26 mouse cellular contexts compared by ENCODE assay signal in the genomic region with DNA sequence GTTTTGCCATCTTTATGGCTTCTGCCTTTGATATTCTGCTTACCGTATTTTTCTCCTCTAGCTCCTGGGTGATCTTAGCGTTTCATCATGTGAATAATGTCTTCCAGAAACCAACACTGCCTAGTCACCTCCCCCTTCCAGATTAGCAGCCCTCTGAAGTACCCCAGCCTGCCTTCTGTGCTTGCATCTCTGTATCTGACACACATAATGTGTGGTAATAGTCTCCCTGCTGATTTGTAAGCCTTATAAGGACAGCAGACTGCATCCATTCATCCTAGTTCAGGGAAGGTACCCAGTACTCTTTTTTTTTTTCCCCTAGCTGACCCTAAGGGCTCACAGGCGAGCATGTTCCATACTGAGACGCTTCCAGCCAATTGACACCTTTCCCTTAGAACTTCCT.
A peak's percentile ranks its signal among the peaks of the same experiment; 100 is the strongest.
DNase-seq lines count a peak whose midpoint lies in the region; ATAC-seq and TF ChIP-seq lines count a peak whose summit lies in the region.
"Had no signal": no experiment of that assay in that cellular context is flagged by ENCODE, and none has a peak within 500 bp of the region (broad histone marks: within the 10 kb centered on the region; RNA-seq: fewer than 3 reads in every experiment).

No protein-coding gene starts in this region.

- peak overlapping the region; percentile 41 for H3K27ac ChIP-seq in hindbrain, embryonic 10.5 days
- no peak overlapping the region for H3K27ac ChIP-seq in hindbrain, postnatal 0 days
- no peak overlapping the region for H3K27ac ChIP-seq in lung, embryonic 14.5 days (ENCODE audit: low read depth)
- 0 out of 2 replicates have a peak overlapping the region, but pooled peaks have one; percentile 54 for H3K27ac ChIP-seq in embryonic facial prominence, embryonic 12.5 days
- H3K27ac ChIP-seq: forebrain, embryonic 12.5 days; gastrocnemius, adult 2 months; limb, embryonic 15.5 days; liver, embryonic 14.5 days; midbrain, embryonic 12.5 days had no signal

- no peaks in the 10 kb centered on the region for H3K27me3 ChIP-seq in hindbrain, embryonic 10.5 days (ENCODE audit: insufficient read depth, poor library complexity, severe bottlenecking)
- no peaks in the 10 kb centered on the region for H3K27me3 ChIP-seq in hindbrain, postnatal 0 days (ENCODE audit: insufficient read depth, low read length)
- no peaks in the 10 kb centered on the region for H3K27me3 ChIP-seq in lung, embryonic 14.5 days (ENCODE audit: insufficient read depth, low read length)
- no peaks in the 10 kb centered on the region for H3K27me3 ChIP-seq in embryonic facial prominence, embryonic 12.5 days
- H3K27me3 ChIP-seq: forebrain, embryonic 12.5 days; heart, embryonic 12.5 days; limb, embryonic 15.5 days; midbrain, embryonic 12.5 days had no signal

- no peak for TF ChIP-seq CTCF in hindbrain, postnatal 0 days (IDR thresholded peaks at IDR 0.05; ENCODE audit: low read depth)
- no peak for TF ChIP-seq CTCF in lung, embryonic 14.5 days (IDR thresholded peaks at IDR 0.05; ENCODE audit: low read depth)

- no peak overlapping the region for H3K4me3 ChIP-seq in hindbrain, embryonic 10.5 days
- H3K4me3 ChIP-seq in hindbrain, postnatal 0 days (ENCODE audit: low read length): no peak overlapping the region
- H3K4me3 ChIP-seq in lung, embryonic 14.5 days (ENCODE audit: low read depth, low read length): no peak overlapping the region
- no peak overlapping the region for H3K4me3 ChIP-seq in embryonic facial prominence, embryonic 12.5 days
- H3K4me3 ChIP-seq: erythroblast, embryonic 14.5 days; forebrain, embryonic 12.5 days; gastrocnemius, adult 2 months; heart, embryonic 12.5 days; left cerebral cortex, adult 2 months; limb, embryonic 15.5 days; midbrain, embryonic 12.5 days had no signal

- H3K4me2 ChIP-seq in hindbrain, postnatal 0 days (ENCODE audit: low read depth, low read length): no peak overlapping the region
- H3K4me2 ChIP-seq in lung, embryonic 14.5 days: no peak overlapping the region
- no peak overlapping the region for H3K4me2 ChIP-seq in embryonic facial prominence, embryonic 12.5 days (replicated peaks)
- H3K4me2 ChIP-seq: forebrain, embryonic 12.5 days; heart, embryonic 12.5 days; limb, embryonic 15.5 days; midbrain, embryonic 12.5 days had no signal

- DNase-seq in hindbrain, embryonic 10.5 days (ENCODE audit: low spot score): no peak
- DNase-seq in hindbrain, postnatal 0 days (ENCODE audit: low spot score): no peak
- DNase-seq in lung, embryonic 14.5 days: peak; percentile 44
- DNase-seq in lung, adult 18-20 months: no peak
- DNase-seq in embryo, embryonic 10.5 days (ENCODE audit: low spot score): peak; percentile 57
- no peak for DNase-seq in layer of hippocampus, postnatal 25 days (ENCODE audit: extremely low spot score in 1 of 2, low spot score in 1 of 2)
- DNase-seq in urinary bladder, postnatal 25 days (ENCODE audit: low spot score): no peak
- DNase-seq: adrenal gland, adult 8-10 months; cerebellum, adult 2 months; cerebellum, postnatal 25 days; gastrocnemius, adult 2 months; heart, postnatal 36 days; kidney, adult 2 months; kidney, postnatal 36 days; lung, postnatal 10 days; right cerebral cortex, postnatal 14 days had no signal

- no peaks in the 10 kb centered on the region for H3K9me3 ChIP-seq in hindbrain, embryonic 10.5 days
- H3K9me3 ChIP-seq in hindbrain, postnatal 0 days (ENCODE audit: low read length): no peaks in the 10 kb centered on the region
- no peaks in the 10 kb centered on the region for H3K9me3 ChIP-seq in lung, embryonic 14.5 days (ENCODE audit: low read depth, low read length)
- H3K9me3 ChIP-seq in embryonic facial prominence, embryonic 12.5 days: no peaks in the 10 kb centered on the region
- H3K9me3 ChIP-seq: forebrain, embryonic 12.5 days; heart, embryonic 12.5 days; limb, embryonic 15.5 days; midbrain, embryonic 12.5 days had no signal

- no peak overlapping the region for H3K9ac ChIP-seq in hindbrain, postnatal 0 days (replicated peaks; ENCODE audit: low read length)
- no peak overlapping the region for H3K9ac ChIP-seq in lung, embryonic 14.5 days
- H3K9ac ChIP-seq in embryonic facial prominence, embryonic 12.5 days: no peak overlapping the region
- H3K9ac ChIP-seq: forebrain, embryonic 12.5 days; heart, embryonic 12.5 days; limb, embryonic 15.5 days; liver, embryonic 14.5 days; midbrain, embryonic 12.5 days had no signal

- WGBS in hindbrain, embryonic 10.5 days: 41% methylated on average over 4 of the region's 4 CpGs
- 31% methylated on average over 4 of the region's 4 CpGs for WGBS in hindbrain, postnatal 0 days
- WGBS in lung, embryonic 14.5 days: 22% methylated on average over 4 of the region's 4 CpGs
- 11% methylated on average over 4 of the region's 4 CpGs for WGBS in embryonic facial prominence, embryonic 12.5 days

- peaks cover 23% of the 10 kb centered on the region for H3K4me1 ChIP-seq in hindbrain, embryonic 10.5 days (replicated peaks)
- no peaks in the 10 kb centered on the region for H3K4me1 ChIP-seq in hindbrain, postnatal 0 days (ENCODE audit: insufficient read depth, low read length)
- H3K4me1 ChIP-seq in lung, embryonic 14.5 days (ENCODE audit: insufficient read depth): peaks cover 7% of the 10 kb centered on the region; the same call in 1 of the 2 replicates
- H3K4me1 ChIP-seq in embryonic facial prominence, embryonic 12.5 days: peaks cover 30% of the 10 kb centered on the region
- H3K4me1 ChIP-seq: forebrain, embryonic 12.5 days; midbrain, embryonic 12.5 days had no signal

- no peak for ATAC-seq in hindbrain, postnatal 0 days
- ATAC-seq in lung, embryonic 14.5 days (ENCODE audit: insufficient read depth): 0 out of 2 replicates have a peak, but pooled peaks have one; percentile 44
- no peak for ATAC-seq in embryonic facial prominence, embryonic 12.5 days (ENCODE audit: insufficient number of reproducible peaks, insufficient read depth, low FRiP score, low TSS enrichment)
- ATAC-seq: activated CD4-positive, CD25-positive, alpha-beta regulatory T cell, adult 4 months; hindbrain, embryonic 16.5 days had no signal

- no peaks in the 10 kb centered on the region for H3K36me3 ChIP-seq in hindbrain, embryonic 10.5 days
- H3K36me3 ChIP-seq in hindbrain, postnatal 0 days (ENCODE audit: insufficient read depth, low read length): no peaks in the 10 kb centered on the region
- H3K36me3 ChIP-seq in lung, embryonic 14.5 days (ENCODE audit: insufficient read depth): no peaks in the 10 kb centered on the region
- H3K36me3 ChIP-seq in embryonic facial prominence, embryonic 12.5 days: no peaks in the 10 kb centered on the region
- H3K36me3 ChIP-seq: forebrain, embryonic 12.5 days; heart, embryonic 12.5 days; limb, embryonic 15.5 days; midbrain, embryonic 12.5 days had no signal

Comparison
In these comparisons a context has a peak if more than half of its experiments do, and no peak if none do; other contexts are left out.
1. DNase-seq: peak in lung, embryonic 14.5 days (single experiment) and embryo, embryonic 10.5 days (single experiment); none in hindbrain, embryonic 10.5 days (single experiment), hindbrain, postnatal 0 days (single experiment), lung, adult 18-20 months (0 of 2), layer of hippocampus, postnatal 25 days (0 of 2) and urinary bladder, postnatal 25 days (single experiment).
2. H3K27ac ChIP-seq: peak in hindbrain, embryonic 10.5 days (single experiment) and embryonic facial prominence, embryonic 12.5 days (single experiment); none in hindbrain, postnatal 0 days (single experiment) and lung, embryonic 14.5 days (single experiment).